Mouse (Mus musculus) 3T3-L1 (cell line): Measurements from ENCODE around the gene Crebrf.

ENCODE experiments used
- DNase-seq: peaks from one replicate; pipeline ENCODE4 v3.0.0-alpha.2; 2015; ENCODE audit warnings: low read depth, low spot score

The Crebrf gene

GRCm38 (mm10) chr17:26826131-26826530, 110.7 kb downstream of the Crebrf start:
- DNase-seq, result no peak
